Mouse (Mus musculus): ENCODE data around the gene Slx1b. TPM values are rescaled to one million over a fixed set of nuclear protein-coding genes. Genes with fewer than 3 reads are reported as not detected.
"Not testable (repeated sequence)": the region's sequence is repeated elsewhere in the genome, so short reads cannot be mapped to it uniquely, and the experiment has no call there.

Slx1b gene
- total RNA-seq, 2 experiments from 2014 or later: 2.7 to 3.3 TPM

DNA sequence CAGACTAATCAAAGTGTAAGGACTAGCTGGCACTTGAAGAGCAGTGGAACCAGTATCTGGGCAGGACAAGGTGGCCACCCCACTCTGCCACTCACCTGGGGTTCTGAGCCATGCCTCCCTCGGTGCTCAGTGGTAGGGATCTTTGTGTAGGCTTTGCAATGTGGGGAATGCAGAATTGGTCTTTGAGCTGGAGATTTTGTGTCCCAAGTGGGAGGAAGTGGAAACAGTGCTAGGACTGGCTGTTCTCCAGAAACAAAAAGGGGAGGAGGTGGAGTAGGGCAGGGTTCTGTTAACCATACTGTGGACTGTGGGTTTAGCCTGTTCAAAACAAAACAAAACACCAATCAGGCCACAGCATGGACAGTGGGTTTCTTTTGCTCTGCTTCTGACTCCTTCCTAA, 19.4 kb downstream of the Slx1b start, which contains the start of gene Sult1a1:
Sult1a1 (minus strand) TSS at position 226 of the 400 bp plus-strand sequence.
- DNase-seq: peak; percentile 76

DNA sequence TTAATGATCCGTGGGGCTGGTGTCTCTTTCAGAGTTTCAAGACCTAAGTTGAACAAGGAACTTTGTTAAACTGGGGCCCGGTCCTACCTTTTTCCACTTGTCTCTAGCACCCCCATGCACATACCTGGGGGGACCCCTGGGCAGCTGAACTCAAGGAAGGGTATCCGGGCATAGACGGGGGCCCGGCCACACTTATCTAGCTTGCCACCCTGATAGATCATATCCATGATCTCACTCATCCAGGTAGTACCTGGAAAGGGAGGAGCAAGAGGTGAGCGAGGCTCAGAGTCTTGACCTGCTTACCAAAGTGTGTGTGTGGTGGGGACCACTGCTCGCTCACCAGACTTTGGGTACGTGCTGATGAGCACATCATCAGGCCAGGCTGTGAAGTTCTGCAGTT, 20.5 kb downstream of the Slx1b start:
- DNase-seq: no peak

DNA sequence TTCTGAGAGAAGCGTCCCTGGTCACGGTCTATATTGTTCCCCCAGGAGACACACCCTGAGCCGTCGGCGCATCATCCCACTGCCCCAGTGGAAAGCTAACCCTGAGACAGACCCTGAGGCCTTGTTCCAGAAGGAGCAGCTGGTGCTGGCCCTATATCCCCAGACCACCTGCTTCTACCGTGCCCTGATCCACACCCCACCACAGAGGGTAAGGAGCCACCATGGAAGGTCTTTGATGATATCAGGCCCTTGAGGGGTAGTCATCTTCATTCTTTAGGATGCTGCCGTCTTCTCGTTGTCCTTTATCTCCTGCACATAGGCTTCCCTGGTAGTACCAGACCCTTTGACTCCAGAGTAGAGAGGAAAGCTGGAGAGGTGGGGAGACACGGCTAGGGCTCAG, 23.5 kb downstream of the Slx1b start:
- DNase-seq: no peak

DNA sequence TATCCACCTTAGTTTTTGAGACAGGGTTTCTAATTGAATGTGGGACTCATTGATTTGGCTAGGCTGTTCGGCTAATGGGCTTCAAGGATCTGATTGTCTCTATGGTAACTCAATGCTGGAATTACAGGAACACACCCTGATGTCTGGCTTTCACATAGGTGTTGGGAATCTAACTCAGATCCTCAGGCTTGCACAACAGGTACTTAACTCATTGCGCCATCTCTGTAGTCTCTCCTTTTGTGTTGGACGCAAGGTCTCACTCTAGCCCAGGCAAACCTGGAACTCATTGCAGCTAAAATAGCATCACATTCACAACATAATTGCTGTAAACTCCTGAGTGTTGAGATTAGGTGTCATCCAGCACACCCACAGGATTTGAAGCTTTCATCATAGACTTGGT, 25.4 kb downstream of the Slx1b start:
- DNase-seq: no peak

DNA sequence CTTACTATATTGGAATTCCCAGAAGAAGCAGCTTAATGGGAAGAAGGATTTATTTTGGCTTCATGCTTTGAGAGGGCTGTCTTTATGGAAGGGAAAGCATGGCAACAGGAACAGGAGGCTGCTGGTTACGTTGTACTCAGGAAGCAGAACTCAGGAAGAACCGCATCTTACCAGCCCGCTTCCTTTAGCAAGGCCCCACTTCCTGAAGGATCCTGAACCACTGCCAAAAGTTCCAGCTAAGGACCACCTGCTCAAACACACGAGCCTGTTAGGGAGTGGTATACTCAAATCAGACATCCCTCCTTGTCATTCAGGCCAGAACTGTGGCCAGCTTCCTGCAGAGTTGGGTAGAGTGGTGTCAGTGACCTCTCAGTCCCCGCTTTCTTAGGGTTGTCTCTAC, 27.1 kb downstream of the Slx1b start:
- no peak for DNase-seq

DNA sequence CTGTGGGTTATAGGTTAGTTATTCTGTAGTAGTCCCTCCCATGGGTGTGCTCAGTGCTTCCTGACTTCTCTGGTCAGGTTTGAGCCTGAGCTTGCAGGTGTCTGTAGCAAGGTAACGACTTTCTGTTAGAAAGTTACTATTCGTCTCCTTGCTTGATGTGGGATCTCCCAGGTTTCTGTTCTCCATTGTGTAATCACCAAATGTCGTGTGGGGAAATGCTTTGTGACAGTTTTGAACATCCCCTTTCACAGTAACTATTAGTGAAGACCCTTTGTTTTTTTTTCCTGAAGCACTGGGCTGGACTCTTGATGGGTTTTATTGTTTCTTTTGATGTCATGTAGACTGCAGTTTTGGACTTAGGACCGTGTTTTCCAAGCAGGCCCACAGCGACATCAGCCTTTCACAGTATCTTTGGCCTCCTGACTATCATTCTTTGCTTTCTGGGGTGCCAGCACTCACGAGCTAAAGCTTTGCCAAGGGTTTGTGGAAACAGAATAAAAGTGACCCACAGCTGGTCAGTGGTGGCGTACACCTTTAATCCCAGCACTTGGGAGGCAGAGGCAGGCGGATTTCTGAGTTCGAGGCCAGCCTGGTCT, 28.0 kb downstream of the Slx1b start:
- DNase-seq: no peak

DNA sequence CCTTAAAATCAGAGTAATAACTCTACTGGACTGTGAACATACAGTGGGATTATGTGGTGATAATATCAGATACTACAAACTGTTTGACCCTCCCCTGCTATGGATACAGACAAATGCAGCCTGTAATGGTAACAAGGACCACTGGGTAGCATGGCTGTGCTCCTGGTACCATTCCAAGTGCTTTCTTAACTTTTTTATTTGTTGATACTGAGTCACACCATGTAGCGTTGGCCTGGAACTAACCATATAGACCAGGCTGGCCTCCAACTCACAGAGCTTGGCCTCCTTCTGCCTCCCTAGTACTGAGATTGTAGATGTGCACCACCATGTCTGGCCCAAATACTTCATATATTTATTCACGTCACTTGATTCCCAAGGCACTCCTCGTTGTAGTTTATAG, 30.3 kb downstream of the Slx1b start:
- DNase-seq: peak; percentile 38

DNA sequence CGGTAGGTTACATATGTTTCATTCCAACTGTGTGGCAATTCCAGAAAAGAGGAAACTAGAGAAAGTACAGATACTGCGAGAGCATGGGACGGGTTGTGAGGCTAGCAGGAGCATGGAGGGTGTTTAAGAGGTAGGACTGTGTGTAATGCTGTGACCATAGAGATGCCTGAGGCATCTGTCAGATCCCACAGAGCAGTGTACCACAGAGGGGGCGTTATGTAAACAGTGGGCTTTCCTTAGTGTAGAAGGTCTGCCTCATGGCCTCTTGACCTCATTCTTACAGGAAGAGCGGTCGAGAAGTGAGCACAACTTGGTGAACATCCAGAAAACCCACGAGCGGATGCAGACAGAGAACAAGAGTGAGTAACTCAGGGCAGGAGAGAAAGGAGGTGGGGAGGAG, 31.9 kb downstream of the Slx1b start:
- DNase-seq: no peak

DNA sequence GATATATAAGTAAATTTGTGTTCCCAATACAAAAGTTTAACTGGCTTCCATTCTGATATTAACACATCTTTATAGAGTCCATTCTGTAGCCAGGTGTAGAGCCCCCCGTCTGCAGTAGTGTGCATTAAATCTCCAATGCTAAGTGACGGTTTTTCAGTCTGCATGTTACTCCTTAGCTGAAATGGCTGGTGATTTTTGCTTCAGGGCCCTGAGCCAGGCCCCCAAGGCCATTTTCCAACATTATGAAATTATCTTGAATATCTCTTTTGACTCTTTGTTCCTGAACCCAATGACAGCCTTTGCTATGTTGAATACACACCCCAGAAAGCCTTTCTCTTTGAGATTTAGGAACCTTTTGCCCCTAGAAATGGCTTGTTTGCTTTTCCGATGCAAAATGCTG, 35.8 kb downstream of the Slx1b start:
- no peak for DNase-seq

DNA sequence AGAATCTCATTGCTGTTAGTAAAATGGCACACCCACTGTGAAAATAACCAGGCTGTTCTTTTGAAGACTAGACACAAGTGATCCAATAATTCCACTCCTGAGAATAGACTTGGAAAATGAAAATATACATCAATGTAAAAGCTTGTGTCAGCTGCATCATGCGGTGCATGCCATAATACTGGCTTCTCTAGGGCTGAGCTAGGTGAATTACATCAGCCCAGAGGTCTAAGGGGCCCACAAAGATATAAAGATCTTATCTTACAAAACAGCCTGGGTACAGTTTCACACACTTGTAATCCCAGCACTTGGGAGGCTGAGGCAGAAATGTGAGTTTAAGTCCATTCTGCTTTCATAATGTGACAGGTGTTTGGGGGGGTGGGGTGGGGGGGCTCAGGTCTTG, 38.1 kb downstream of the Slx1b start:
- DNase-seq: no peak

DNA sequence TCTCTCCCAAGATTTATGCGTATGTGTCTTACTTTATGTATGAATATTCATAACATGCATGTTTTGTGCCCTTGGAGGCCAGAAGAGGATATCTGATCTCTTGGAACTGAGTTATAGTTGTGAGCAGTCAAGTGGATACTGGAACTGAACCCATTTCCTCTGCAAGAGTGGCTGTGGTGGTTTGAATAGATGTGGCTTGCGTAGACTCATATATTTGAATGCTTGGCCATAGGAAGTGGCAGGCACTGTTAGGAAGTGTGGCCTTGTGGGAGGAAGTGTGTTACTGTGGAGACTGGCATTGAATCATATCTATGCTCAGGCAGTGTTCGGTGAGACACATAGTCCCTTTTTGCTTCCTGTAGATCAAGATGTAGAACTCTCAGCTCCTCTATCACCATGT, 39.9 kb downstream of the Slx1b start:
- no peak for DNase-seq

DNA sequence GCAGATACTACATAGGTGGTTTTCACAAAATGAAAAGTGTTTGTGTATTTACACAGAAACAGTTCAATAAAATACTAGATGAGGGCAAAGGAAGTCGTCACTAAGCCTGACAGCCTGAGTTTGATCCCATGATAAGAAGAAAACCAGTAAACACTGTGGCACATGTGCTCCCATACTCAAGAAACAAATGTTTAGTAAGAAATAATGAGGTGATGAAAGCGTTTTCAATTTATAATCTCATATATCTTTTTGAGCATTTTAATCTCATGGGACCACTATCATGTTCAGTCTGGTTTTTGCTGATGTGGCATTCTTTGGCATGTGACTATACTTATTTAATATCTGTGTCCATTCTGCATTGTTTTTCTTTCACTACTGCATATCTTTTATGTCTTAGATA, 41.6 kb downstream of the Slx1b start:
- DNase-seq: no peak

DNA sequence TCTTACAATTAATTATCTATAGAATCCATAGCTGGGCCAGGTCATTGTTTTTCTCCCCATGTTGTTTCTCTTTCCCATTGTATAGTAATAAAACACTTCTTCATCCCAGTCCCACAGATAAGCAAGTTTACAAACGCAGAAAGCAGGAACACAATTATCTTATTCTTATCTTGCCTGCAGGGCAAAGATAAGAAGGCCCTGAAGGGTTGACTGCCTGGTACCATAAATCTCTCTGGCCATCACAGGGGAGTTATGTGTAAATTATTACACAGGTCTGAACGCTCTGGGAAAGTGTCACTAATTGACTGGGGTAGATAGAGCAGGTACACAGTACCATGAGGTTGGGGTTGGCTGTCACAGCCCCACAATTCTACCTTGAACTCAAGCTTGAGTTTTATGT, 44.7 kb downstream of the Slx1b start:
- DNase-seq: no peak

DNA sequence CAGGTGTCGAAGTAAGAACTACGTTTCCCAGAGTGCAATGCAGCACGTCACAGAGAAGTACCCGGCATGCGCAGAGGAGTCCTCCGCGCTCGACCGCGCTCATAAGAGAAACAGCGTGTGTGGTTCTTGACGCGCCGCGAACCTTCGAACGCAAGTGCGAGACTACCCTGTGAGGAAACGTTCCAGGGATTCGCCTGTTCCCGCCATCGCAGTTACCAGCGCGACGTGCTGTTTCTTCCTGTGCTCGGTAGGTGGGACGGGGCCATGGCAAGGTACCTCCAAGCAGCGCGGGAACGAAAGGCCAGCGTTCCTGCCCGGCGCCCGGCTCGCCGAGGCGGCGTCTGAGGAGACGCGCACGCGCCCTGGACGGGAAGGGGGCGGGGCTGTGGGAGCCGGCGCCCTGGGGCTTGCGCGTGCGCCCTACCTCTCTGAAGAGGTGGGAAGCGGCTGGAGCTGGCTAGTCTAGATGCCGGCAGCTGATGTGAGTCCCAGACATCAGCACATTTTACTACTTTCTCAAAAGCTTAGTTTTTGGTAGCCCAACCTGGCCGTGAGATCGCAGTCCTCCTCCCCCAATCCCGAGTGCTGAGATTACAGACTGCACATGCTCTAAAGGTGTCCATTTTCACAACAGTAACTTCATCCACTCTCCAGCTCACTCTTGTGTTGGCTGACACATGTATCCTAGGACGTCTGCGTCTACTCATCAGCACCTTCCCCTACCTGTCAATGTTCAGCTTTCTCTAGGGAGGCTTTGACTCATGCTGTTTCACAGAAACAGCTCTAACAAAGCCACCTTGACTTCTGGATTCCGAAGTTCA, 46.1 kb downstream of the Slx1b start, which contains the start of gene Sgf29:
Sgf29 (plus strand) TSS at position 79 of the 821 bp plus-strand sequence.
- DNase-seq: peak; percentile 91

DNA sequence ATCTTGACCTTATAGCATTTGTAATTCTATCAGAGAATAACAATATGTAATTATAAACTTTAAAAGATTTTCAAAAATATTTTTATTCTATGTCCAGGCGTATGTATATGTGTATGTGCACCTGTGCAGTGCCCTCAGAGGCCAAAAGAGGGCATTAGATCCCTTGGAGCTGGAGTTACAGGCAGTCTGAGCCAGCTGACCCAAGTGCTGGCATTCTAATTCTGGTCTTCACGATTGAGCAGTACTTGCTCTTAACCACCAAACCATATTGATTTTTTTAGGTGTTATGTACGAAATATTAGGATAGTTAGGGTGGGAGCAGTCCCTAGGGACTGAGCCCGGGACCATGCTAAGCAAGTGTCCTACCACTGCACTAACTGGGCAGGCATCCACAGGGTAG, 47.1 kb downstream of the Slx1b start:
- DNase-seq: no peak

DNA sequence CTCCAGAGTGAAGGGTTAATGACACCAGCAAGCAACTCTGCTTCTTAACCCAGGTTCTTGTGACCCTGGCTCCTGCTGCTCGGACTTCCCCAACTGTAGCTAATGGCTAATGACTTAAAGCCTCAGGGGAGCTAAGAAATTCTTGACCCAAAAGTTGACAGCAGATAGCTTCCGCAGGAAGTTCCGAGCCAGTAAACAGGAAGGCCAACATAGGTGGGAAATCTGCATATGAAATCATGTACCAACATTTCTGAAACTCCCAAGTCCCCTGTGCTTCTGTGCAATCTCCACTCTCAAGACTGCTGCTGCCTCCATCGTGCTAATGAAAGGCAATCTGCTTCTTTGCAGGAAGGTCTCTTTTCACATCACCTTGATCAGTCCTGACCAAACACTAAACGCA, 49.9 kb downstream of the Slx1b start:
- no peak for DNase-seq

DNA sequence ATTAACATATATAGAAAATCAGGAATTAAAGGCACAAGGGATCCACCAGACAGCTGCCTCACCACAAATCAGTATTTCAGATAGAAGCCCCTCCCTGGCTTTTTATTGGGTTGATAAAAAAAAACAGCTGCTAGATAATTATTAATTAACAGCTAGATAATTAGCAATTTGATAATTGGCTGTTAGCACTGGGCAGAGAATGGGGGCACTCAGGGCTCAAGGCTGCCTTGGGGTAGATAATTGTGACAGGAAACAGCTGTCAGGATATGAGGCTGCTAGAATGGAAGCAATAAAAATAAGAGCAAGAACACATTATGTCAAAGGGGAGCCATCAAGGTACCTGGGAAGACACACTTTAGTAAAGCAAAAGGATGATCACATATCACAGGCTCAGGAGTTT, 50.7 kb downstream of the Slx1b start:
- DNase-seq: no peak

DNA sequence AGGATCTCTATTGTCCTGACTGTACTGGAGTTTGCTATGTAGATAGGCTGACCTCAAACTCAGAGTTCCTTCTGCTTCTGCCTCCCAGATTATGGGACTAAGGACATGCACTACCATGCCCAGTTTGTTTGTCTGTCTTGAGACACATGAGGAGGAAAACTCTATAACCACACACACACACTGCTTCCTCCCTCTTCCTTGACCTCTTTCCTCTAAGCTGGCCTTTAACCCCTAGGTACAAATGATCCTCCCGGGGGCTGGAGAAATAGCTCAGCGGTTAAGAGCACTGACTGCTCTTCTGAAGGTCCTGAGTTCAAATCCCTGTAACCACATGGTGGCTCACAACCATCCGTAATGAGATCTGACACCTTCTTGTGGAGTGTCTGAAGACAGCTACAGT, 51.2 kb downstream of the Slx1b start:
- DNase-seq: no peak

DNA sequence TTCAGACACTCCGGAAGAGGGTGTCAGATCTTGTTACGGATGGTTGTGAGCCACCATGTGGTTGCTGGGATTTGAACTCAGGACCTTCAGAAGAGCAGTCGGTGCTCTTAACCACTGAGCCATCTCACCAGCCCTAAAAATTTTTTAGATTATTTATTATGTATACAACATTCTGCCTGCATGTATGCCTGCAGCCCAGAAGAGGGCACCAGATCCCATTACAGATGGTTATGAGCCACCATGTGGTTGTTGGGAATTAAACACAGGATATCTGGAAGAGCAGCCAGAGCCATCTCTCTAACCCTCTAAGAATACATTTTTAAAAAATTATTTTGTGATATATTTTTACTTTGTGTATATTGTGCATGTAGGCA, 52.4 kb downstream of the Slx1b start:
- DNase-seq: not testable (repeated sequence)

DNA sequence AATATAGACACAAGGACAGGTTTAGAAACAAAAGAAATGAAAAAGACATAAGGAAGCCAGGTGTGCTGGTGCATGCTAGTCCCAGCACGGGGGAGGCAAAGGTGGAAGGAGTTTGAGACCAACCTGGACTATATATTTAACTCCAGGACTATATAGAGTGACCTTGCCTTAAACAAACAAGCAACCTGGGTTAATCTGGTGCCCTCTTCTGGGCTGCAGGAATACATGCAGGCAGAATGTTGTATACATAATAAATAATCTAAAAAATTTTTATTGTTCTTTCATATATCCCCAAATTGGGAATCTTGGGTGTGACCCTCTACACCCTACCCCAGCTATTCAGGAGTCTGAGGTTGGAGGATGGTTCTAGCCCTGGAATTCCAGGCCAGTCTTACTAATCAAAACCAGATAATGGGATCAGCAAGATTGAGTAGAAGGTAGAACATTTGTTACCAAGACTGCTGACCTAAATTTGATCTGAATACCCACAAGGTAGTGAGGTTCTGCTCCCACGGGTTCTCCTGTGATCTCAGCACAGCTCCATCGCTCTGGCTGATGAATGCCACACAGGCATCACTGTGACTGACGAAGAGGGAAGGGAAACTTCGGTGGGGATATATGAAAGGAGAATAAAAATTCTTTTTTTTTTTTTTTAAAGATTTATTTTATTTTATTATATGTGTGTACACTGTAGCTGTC, 52.9 kb downstream of the Slx1b start:
- no peak for DNase-seq
